Mouse (Mus musculus) retina, adult 2 months (tissue): ENCODE measurements around the gene Ipmk.
A peak's percentile ranks its signal among the peaks of the same experiment; 100 is the strongest.
"Not testable (repeated sequence)": the region's sequence is repeated elsewhere in the genome, so short reads cannot be mapped to it uniquely, and the experiment has no call there.

Experiments used
- DNase-seq: peaks from one replicate; pipeline ENCODE4 v3.0.0-alpha.2; 2012; ENCODE audit warnings: low read depth, low spot score

Gene Ipmk

GRCm38 (mm10) chr10:71369466-71369865 lies 21.9 kb downstream of the Ipmk start:
- DNase-seq = no peak

DNA sequence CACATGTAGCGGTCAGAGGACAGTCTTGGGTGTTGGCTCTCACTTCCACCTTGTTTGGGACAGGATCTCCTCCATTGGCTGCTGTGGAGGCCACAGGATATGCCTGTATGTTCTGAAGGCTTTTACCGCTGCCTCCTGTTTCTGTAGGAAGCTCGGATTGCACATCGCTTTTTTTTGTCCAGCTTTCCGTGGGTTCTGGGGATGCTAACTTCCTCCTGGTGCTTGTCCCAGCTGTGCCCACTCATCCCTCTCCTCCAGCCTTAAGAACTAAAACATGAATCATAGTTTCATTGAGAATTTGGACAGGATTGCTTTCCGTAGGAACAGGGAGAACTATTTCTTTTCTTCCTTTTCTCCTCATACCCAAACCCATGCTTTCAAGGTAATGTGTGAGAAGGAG lies 24.3 kb downstream of the Ipmk start:
- DNase-seq = no peak

GRCm38 (mm10) chr10:71373706-71374105 lies 26.1 kb downstream of the Ipmk start:
- no peak for DNase-seq

GRCm38 (mm10) chr10:71376014-71376413 lies 28.5 kb downstream of the Ipmk start:
- DNase-seq = no peak

GRCm38 (mm10) chr10:71380406-71380805 lies 32.8 kb downstream of the Ipmk start:
- no peak for DNase-seq

DNA sequence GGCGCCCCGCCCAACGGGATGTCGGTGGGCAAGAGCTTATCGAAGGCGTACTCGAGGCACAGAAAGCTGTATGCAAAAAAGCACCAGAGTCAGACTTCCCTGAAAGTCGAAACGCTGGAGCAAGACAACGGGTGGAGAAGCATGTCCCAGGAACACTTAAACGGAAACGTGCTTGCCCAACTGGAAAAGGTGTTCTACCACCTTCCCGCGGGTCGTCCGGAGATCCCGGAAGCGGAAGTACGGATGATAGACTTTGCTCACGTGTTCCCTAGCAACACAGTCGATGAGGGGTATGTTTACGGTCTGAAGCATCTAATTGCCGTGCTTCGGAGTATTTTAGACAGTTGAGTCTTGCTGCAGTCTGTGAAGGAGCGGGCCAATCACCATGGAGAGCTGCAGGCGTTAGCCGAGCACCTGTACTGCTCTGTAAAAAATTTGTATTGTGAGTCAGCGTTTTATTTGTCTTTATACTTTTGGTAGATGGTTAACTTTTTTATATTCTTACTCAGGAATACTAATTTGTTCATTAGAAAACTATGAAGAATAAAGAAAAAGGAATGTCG lies 34.0 kb downstream of the Ipmk start:
- DNase-seq = no peak

DNA sequence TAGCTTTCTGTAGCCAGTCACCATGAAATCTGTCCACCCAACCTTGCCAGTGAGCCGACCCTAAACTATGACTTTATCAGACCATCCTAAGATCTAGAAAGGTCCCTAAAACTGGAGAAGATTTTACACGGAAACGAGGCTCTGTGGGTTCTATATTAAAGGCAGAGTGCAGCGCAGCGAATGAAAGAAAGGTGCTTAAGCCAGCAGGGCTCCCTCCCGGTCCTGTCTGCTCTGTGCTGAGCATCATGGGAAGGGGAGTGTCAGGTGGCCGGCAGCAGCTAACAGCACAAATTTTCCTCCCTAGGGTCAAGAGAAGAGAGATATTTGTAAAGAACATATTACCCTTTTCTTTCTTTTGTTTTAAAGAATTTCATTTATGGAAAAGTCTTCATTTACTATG lies 34.5 kb downstream of the Ipmk start:
- no peak for DNase-seq

DNA sequence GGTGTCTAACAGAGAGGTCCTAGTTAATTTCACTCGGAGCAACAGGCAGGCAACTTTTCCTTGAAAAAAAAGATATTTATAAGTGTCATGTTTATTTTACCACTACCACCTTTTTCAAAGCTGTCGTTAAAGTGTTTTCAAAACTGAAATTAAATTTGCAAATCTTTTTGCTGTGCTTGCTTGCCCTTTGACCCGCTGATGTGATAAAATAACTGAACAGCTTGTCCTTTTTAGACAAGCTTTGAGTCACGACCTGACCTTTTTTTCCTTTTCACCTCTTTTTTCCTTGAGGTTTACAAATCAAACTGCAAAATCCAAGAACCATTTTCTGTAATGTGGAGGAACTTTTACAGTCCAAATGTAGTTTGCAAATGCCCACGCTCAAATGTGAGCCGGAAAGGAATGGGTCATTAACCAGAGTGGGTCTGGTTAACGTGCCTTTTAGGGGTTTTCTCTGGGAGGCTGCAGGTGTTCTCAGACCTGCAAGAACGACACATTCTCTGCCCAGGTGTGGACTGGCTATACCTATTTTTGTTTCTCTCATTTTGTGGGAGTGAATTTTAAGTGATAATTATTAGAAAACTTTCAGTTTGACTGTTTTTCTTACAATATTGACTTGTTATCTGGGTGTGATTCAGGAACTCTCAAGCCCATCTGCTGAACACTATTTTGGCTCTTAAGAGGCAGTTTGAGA lies 35.4 kb downstream of the Ipmk start:
- DNase-seq = no peak

- DNase-seq = not testable (repeated sequence)
Measured at GRCm38 (mm10) chr10:71383552-71383924, 36.0 kb downstream of the Ipmk start.

DNA sequence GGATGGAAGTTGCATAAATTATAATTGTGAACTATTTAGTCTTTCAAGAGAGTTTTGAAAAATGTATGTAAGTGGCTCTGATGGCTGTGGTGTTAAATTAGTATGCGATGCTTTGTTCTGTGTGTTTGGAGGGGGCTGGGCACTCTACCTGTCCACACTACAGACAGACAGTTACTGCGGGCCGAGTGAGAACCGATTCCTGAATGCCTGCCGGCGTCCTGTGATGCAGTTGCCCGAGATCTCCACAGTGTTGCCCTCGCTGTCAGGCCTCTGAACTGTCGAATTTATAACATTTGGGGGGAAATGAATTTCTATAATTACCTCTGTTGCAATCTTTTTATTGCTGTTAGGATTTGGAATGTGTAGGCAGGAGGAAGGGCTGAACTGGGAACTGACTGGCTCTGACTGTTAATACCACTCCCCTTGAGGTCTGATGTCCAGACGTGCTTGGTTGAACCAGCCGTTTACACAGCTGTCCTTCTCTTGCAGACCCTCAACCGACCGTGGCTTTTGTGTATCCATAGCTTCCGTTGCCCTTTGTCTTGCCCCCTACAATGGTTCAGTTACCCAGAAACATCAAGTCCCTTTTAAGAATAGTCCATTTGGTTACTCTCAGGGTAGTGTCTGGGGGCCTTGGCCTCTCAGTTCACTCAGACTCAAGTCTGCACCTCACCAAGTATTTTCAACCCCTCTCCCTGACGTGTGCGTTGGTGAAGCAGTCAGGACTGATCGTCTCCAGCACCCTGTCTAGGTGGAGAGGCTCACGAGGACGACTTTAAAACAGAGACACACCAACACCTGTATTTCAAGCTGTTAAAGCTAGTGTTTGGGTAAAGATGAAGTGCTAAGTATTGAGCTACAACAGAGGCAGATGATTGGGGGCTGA lies 36.8 kb downstream of the Ipmk start:
- no peak for DNase-seq

DNA sequence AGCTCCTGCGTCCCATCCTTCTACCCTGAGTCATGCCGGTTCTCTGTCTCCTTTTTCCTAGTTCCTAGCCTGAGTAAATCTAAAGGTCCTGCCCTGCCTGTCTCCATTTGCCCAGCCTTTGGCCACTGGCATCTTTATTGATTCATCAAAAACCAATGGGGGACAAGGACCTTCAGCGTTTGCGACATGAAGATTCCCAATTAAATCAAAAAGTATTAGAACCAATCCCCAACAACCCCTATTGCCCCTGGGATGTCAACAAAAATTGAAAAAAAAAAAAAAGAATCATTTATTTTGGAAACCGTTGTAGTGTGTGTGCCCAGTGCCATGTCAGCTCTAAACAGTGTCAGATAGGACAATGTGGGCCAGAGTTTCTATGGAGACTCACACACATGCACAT lies 41.7 kb downstream of the Ipmk start:
- DNase-seq = no peak

- DNase-seq = peak; percentile 8
Measured at GRCm38 (mm10) chr10:71398383-71399145, 51.0 kb downstream of the Ipmk start.

DNA sequence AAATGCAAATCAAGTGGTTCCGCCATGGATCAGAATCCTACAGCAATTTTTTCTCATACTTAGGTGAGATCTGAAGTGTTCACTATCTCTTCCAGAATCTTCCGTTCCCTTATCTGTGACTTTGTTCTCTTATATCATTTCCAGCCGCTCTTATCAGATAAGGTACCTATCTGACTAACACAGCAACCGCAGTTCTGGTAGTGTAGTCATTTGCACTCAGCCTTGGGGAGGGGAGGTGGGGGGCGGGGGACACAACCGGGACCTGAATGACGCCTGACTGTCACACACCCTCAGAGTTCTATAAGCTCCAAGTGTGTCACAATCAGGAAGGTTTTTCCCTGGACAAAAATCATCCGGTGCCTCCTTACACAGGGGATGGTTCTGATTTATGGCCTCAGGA lies 51.8 kb downstream of the Ipmk start:
- DNase-seq = no peak

DNA sequence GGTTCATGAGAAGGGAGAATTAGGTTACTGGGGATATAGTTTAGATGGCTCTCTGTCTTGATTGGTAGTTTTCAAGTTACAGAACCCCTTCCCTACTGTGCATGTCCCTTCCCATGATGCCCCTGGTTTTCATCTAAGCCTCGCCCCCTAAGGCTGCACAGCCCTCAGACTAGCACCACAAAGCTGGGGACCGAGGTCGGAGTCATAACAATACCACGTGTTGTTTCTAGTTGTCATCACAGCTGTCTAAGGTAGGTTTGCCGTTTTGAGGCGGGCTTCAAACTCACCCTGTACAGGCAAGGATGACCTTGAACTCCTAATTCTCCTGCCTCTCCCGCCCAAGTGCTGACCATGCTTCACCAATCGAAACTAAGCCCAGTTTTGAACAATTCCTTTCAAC lies 52.4 kb downstream of the Ipmk start:
- DNase-seq = no peak

DNA sequence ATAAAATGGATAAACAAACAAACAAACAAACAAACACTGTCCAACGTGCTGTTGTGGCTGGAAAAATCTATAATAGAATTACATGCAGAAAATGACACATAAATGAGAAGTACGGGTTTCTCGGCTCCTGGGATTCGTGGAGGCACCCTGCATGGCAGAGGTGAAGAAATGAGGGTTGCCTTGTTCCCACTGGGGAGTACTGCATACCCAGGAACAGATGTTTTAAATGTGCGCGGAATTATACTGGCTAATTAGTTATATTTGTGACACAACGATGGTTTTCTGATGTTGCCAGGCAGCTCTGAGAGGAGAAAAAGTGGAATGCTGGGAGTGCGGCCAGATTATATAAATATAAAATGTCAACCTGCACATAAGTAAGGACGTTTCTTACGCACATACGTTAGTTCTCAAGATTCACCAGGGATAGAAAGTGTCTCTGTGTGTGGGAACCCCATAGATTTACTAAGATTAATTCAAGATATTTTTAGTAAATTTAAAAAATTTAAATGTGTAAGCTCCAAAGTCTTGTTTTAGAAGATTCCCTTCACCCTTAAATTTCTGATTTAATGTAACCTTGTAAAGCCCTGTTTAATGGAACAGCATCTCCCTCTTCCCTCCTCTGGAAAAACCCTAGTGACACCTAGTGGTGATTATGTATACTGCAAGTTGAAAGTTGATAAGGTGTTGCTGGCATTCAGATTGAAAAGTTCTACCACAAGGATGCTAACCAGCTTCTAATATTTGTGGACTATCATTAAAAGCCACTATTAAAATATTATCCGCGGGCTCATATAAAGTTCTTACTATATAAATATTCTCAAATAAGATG lies 53.5 kb downstream of the Ipmk start:
- peak; percentile 51 for DNase-seq

DNA sequence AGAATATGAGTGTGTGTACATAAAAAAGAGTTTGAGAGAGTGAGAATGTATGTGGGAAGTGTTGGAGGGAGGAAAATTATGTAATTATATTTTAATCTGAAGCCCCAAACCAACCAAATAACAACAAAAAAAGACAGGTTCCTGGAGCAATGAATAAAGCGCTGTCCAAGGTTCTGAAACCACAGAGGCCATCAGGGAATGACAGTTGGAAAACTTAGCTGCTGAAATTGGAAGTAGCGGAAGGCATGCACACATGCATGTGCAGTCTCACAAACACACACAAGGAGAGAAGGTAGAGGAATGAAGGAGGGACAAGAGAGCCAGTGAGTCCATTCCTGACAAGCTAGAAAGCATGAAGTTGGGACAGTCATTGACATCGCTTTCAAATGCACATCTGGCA lies 56.1 kb downstream of the Ipmk start:
- no peak for DNase-seq

- no peak for DNase-seq
Measured at GRCm38 (mm10) chr10:71405523-71406217, 58.1 kb downstream of the Ipmk start.

GRCm38 (mm10) chr10:71409948-71410347 lies 62.4 kb downstream of the Ipmk start:
- DNase-seq = no peak

DNA sequence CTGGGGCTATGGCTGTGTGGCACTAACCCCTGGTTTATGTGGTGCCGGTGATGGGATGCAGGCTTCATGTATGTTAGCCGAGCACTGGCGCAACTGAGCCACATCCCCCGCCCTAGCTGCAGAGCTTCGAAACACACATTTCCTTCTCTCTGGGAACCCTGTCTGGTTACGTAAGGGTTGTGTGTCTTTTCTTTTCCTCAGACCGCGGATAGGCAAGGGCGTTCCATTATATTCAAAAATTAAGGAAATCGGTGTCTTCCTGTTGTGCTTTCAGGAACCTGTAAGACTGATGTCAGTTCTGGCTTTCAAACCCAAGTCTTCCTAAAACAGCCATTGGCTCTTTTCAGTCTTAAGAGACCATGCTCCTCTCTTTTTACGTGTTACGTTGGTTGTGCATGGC lies 65.8 kb downstream of the Ipmk start:
- no peak for DNase-seq

- DNase-seq = no peak
Measured at GRCm38 (mm10) chr10:71421531-71421930, 74.0 kb downstream of the Ipmk start.
